Mouse (Mus musculus): Measurements from ENCODE around the gene Miox. TPM values are rescaled to one million over a fixed set of nuclear protein-coding genes. Genes with fewer than 3 reads are reported as not detected.

Gene Miox
- total RNA-seq, 2 experiments from 2014 or later, result not detected

Small RNA genes lying within 50 kb of the gene (microRNA-seq; reads per million reads assigned to microRNA genes)
- 7.0 to 7.2 reads per million in 2 experiments for gene Mir6959

Other genes starting within 250 kb of the Miox start
- gene Selenoo, start 245.3 kb upstream of the Miox start, total RNA-seq (2021), result 10 to 100 TPM; 19.7 to 22.5 TPM
- gene Tubgcp6, start 211.3 kb upstream of the Miox start, total RNA-seq (2021), result 10 to 100 TPM; 29.0 to 29.9 TPM
- gene Hdac10, start 205.7 kb upstream of the Miox start, total RNA-seq (2021), result 10 to 100 TPM; 12.5 to 16.5 TPM
- gene Mapk12, start 193.7 kb upstream of the Miox start, total RNA-seq (2021), result 1 to 10 TPM; 2.7 to 5.1 TPM
- 10 to 100 TPM; 20.3 to 24.8 TPM for gene Mapk11, start 184.8 kb upstream of the Miox start, total RNA-seq (2021)
- 10 to 100 TPM; 50.0 to 56.5 TPM for gene Plxnb2, start 153.6 kb upstream of the Miox start, total RNA-seq (2021)
- 10 to 100 TPM; 33.3 to 42.0 TPM for gene Dennd6b, start 137.9 kb upstream of the Miox start, total RNA-seq (2021)
- 100 to 1,000 TPM; 164 to 166 TPM for gene Ppp6r2, start 122.8 kb upstream of the Miox start, total RNA-seq (2021)
- gene Sbf1, start 19.1 kb upstream of the Miox start, total RNA-seq (2021), result 100 to 1,000 TPM; 317 to 364 TPM
- not detected for gene Adm2, start 11.7 kb upstream of the Miox start, total RNA-seq (2021)
- gene Lmf2, start 21.3 kb downstream of the Miox start, total RNA-seq (2021), result 10 to 100 TPM; 15.2 to 20.8 TPM
- gene Ncaph2, start 21.3 kb downstream of the Miox start, total RNA-seq (2021), result 10 to 100 TPM; 84.1 to 95.0 TPM
- gene Sco2, start 39.4 kb downstream of the Miox start, total RNA-seq (2021), result 10 to 100 TPM; 34.1 to 36.7 TPM
- 1 to 10 TPM; 1.5 to 1.8 TPM for gene Tymp, start 42.6 kb downstream of the Miox start, total RNA-seq (2021)
- gene Odf3b, start 44.9 kb downstream of the Miox start, total RNA-seq (2021), result 1 to 10 TPM; 1.6 to 3.2 TPM
- under 1 TPM; 0.30 to 0.38 TPM for gene Klhdc7b, start 50.5 kb downstream of the Miox start, total RNA-seq (2021)
- not detected for gene Syce3, start 76.1 kb downstream of the Miox start, total RNA-seq (2021)
- 1 to 10 TPM; 1.4 to 2.3 TPM for gene Cpt1b, start 91.5 kb downstream of the Miox start, total RNA-seq (2021)
- gene C730034F03Rik, start 95.2 kb downstream of the Miox start, total RNA-seq (2021), result 1 to 10 TPM; 2.1 to 2.4 TPM
- not detected for gene Gm44502, start 95.3 kb downstream of the Miox start, total RNA-seq (2021)
- 10 to 100 TPM; 34.3 to 43.4 TPM for gene Chkb, start 95.5 kb downstream of the Miox start, total RNA-seq (2021)
- gene Mapk8ip2, start 119.5 kb downstream of the Miox start, total RNA-seq (2021), result 100 to 1,000 TPM; 242 to 243 TPM
- 10 to 100 TPM; 29.4 to 29.6 TPM for gene Arsa, start 143.0 kb downstream of the Miox start, total RNA-seq (2021)
- 100 to 1,000 TPM; 235 to 265 TPM for gene Shank3, start 165.2 kb downstream of the Miox start, total RNA-seq (2021)
- gene Acr, start 233.9 kb downstream of the Miox start, total RNA-seq (2021), result under 1 TPM; 0.37 to 0.96 TPM

Measured in layer of hippocampus, postnatal 25 days (tissue).